Mouse (Mus musculus): ENCODE measurements around the gene Klf12. TPM values are rescaled to one million over a fixed set of nuclear protein-coding genes. Genes with fewer than 3 reads are reported as not detected.

Klf12 gene
- polyA plus RNA-seq, 1 experiment: 1.6 TPM

- no peaks in the 10 kb centered on the region for H3K27me3 ChIP-seq (ENCODE audit: control insufficient read depth, insufficient read depth, low read length)
- H3K36me3 ChIP-seq (ENCODE audit: control insufficient read depth, insufficient read depth, low read length): no peaks in the 10 kb centered on the region
- H3K4me3 ChIP-seq (ENCODE audit: control insufficient read depth, insufficient read depth, low read length): no peak overlapping the region
- DNase-seq: no peak
- H3K4me1 ChIP-seq (replicated peaks; ENCODE audit: control insufficient read depth, insufficient read depth, low read length): no peaks in the 10 kb centered on the region
- H3K27ac ChIP-seq (ENCODE audit: control insufficient read depth, insufficient read depth, low read length): no peak overlapping the region
- WGBS: 97% methylated on average over 4 of the region's 4 CpGs
- TF ChIP-seq CTCF (IDR thresholded peaks at IDR 0.05; ENCODE audit: borderline replicate concordance, control insufficient read depth, extremely low read depth, insufficient read depth, low read length, poor library complexity) (no peak), POLR2A (IDR thresholded peaks at IDR 0.05; ENCODE audit: control insufficient read depth, extremely low read depth, insufficient read depth, low read length, poor library complexity) (no peak)
These were observed 29.6 kb upstream of the Klf12 start for GRCm38 (mm10) chr14:100314099-100314498.

GRCm38 (mm10) chr14:100300905-100301304, 16.4 kb upstream of the Klf12 start:
- H3K27me3 ChIP-seq (ENCODE audit: control insufficient read depth, insufficient read depth, low read length): no peaks in the 10 kb centered on the region
- no peak overlapping the region for H3K27ac ChIP-seq (ENCODE audit: control insufficient read depth, insufficient read depth, low read length)
- no peaks in the 10 kb centered on the region for H3K36me3 ChIP-seq (ENCODE audit: control insufficient read depth, insufficient read depth, low read length)
- DNase-seq: no peak
- no peak for TF ChIP-seq CTCF (IDR thresholded peaks at IDR 0.05; ENCODE audit: borderline replicate concordance, control insufficient read depth, extremely low read depth, insufficient read depth, low read length, poor library complexity)
- no peak for TF ChIP-seq POLR2A (IDR thresholded peaks at IDR 0.05; ENCODE audit: control insufficient read depth, extremely low read depth, insufficient read depth, low read length, poor library complexity)
- H3K4me1 ChIP-seq (replicated peaks; ENCODE audit: control insufficient read depth, insufficient read depth, low read length): no peaks in the 10 kb centered on the region
- 86% methylated on average over 1 of the region's 1 CpGs for WGBS
- no peak overlapping the region for H3K4me3 ChIP-seq (ENCODE audit: control insufficient read depth, insufficient read depth, low read length)

GRCm38 (mm10) chr14:100298892-100299291, 14.4 kb upstream of the Klf12 start:
- H3K4me3 ChIP-seq (ENCODE audit: control insufficient read depth, insufficient read depth, low read length): no peak overlapping the region
- TF ChIP-seq CTCF (IDR thresholded peaks at IDR 0.05; ENCODE audit: borderline replicate concordance, control insufficient read depth, extremely low read depth, insufficient read depth, low read length, poor library complexity) (no peak), POLR2A (IDR thresholded peaks at IDR 0.05; ENCODE audit: control insufficient read depth, extremely low read depth, insufficient read depth, low read length, poor library complexity) (no peak)
- DNase-seq: no peak
- H3K4me1 ChIP-seq (replicated peaks; ENCODE audit: control insufficient read depth, insufficient read depth, low read length): no peaks in the 10 kb centered on the region
- no peaks in the 10 kb centered on the region for H3K36me3 ChIP-seq (ENCODE audit: control insufficient read depth, insufficient read depth, low read length)
- no peak overlapping the region for H3K27ac ChIP-seq (ENCODE audit: control insufficient read depth, insufficient read depth, low read length)
- WGBS: 87% methylated on average over 6 of the region's 6 CpGs
- no peaks in the 10 kb centered on the region for H3K27me3 ChIP-seq (ENCODE audit: control insufficient read depth, insufficient read depth, low read length)

- Histone ChIP-seq H3K4me1 (replicated peaks; ENCODE audit: control insufficient read depth, insufficient read depth, low read length) (0 out of 2 replicates have a peak, but pooled peaks cover 5% of the 10 kb centered on the region), H3K4me3 (ENCODE audit: control insufficient read depth, insufficient read depth, low read length) (no peak overlapping the region), H3K27me3 (ENCODE audit: control insufficient read depth, insufficient read depth, low read length) (peaks cover 20% of the 10 kb centered on the region), H3K36me3 (ENCODE audit: control insufficient read depth, insufficient read depth, low read length) (no peaks in the 10 kb centered on the region), H3K27ac (ENCODE audit: control insufficient read depth, insufficient read depth, low read length) (no peak overlapping the region)
- WGBS: 11% methylated on average over 19 of the region's 19 CpGs
- no peak for DNase-seq
- TF ChIP-seq POLR2A (IDR thresholded peaks at IDR 0.05; ENCODE audit: control insufficient read depth, extremely low read depth, insufficient read depth, low read length, poor library complexity): no peak
- no peak for TF ChIP-seq CTCF (IDR thresholded peaks at IDR 0.05; ENCODE audit: borderline replicate concordance, control insufficient read depth, extremely low read depth, insufficient read depth, low read length, poor library complexity)
These were observed 2.2 kb upstream of the Klf12 start for GRCm38 (mm10) chr14:100286586-100287241.

- Histone ChIP-seq H3K27ac (ENCODE audit: control insufficient read depth, insufficient read depth, low read length) (no peak overlapping the region), H3K27me3 (ENCODE audit: control insufficient read depth, insufficient read depth, low read length) (peaks cover 20% of the 10 kb centered on the region)
These were observed 1.4 kb upstream of the Klf12 start for GRCm38 (mm10) chr14:100285656-100286585.

GRCm38 (mm10) chr14:100284861-100285655, 579 bp upstream of the Klf12 start:
- H3K27ac ChIP-seq (ENCODE audit: control insufficient read depth, insufficient read depth, low read length): no peak overlapping the region
- 0 out of 2 replicates have a peak, but pooled peaks cover 5% of the 10 kb centered on the region for H3K4me1 ChIP-seq (replicated peaks; ENCODE audit: control insufficient read depth, insufficient read depth, low read length)
- peak; percentile 23 for DNase-seq
- under 1% methylated on average over 45 of the region's 48 CpGs for WGBS
- peaks cover 20% of the 10 kb centered on the region for H3K27me3 ChIP-seq (ENCODE audit: control insufficient read depth, insufficient read depth, low read length)
- peak overlapping the region; percentile 36 for H3K4me3 ChIP-seq (ENCODE audit: control insufficient read depth, insufficient read depth, low read length)
- H3K36me3 ChIP-seq (ENCODE audit: control insufficient read depth, insufficient read depth, low read length): no peaks in the 10 kb centered on the region
- no peak for TF ChIP-seq POLR2A (IDR thresholded peaks at IDR 0.05; ENCODE audit: control insufficient read depth, extremely low read depth, insufficient read depth, low read length, poor library complexity)
- no peak for TF ChIP-seq CTCF (IDR thresholded peaks at IDR 0.05; ENCODE audit: borderline replicate concordance, control insufficient read depth, extremely low read depth, insufficient read depth, low read length, poor library complexity)

More at GRCm38 (mm10) chr14:100285656-100286585, 1.4 kb upstream of the Klf12 start:
- H3K4me3 ChIP-seq (ENCODE audit: control insufficient read depth, insufficient read depth, low read length): peak overlapping the region; percentile 26
- DNase-seq: peak; percentile 11
- H3K36me3 ChIP-seq (ENCODE audit: control insufficient read depth, insufficient read depth, low read length): no peaks in the 10 kb centered on the region
- 0 out of 2 replicates have a peak, but pooled peaks cover 5% of the 10 kb centered on the region for H3K4me1 ChIP-seq (replicated peaks; ENCODE audit: control insufficient read depth, insufficient read depth, low read length)
- under 1% methylated on average over 60 of the region's 60 CpGs for WGBS
- no peak for TF ChIP-seq POLR2A (IDR thresholded peaks at IDR 0.05; ENCODE audit: control insufficient read depth, extremely low read depth, insufficient read depth, low read length, poor library complexity)
- TF ChIP-seq CTCF (IDR thresholded peaks at IDR 0.05; ENCODE audit: borderline replicate concordance, control insufficient read depth, extremely low read depth, insufficient read depth, low read length, poor library complexity): no peak

Measured in thymus, adult 2 months (tissue).